In genomic region chr16:52042667-52043379, GRCm38 (mm10) we compare ENCODE assay signal across 12 mouse cellular contexts. TPM values are rescaled to one million over a fixed set of nuclear protein-coding genes. Genes with fewer than 3 reads are reported as not detected.
A peak's percentile ranks its signal among the peaks of the same experiment; 100 is the strongest.
DNase-seq lines count a peak whose midpoint lies in the region; ATAC-seq and TF ChIP-seq lines count a peak whose summit lies in the region.
"Had no signal": no experiment of that assay in that cellular context is flagged by ENCODE, and none has a peak within 500 bp of the region (broad histone marks: within the 10 kb centered on the region; RNA-seq: fewer than 3 reads in every experiment).

No protein-coding gene starts in this region.

- H3K27me3 ChIP-seq in neural tube, embryonic 11.5 days (ENCODE audit: control insufficient read depth, insufficient read depth, low read length), result no peaks in the 10 kb centered on the region
- H3K27me3 ChIP-seq in hindbrain, embryonic 10.5 days (ENCODE audit: insufficient read depth, poor library complexity, severe bottlenecking), result no peaks in the 10 kb centered on the region
- no peaks in the 10 kb centered on the region for H3K27me3 ChIP-seq in midbrain, embryonic 12.5 days
- H3K27me3 ChIP-seq in stomach, postnatal 0 days (ENCODE audit: control insufficient read depth, insufficient read depth, low read length), result no peaks in the 10 kb centered on the region
- H3K27me3 ChIP-seq: CH12.LX; embryonic facial prominence, embryonic 12.5 days; lung, embryonic 15.5 days had no signal

- no peak for TF ChIP-seq EP300 in stomach, postnatal 0 days (optimal IDR thresholded peaks at IDR 0.05)

- peak; percentile 26 for DNase-seq in neural tube, embryonic 11.5 days (ENCODE audit: low spot score)
- no peak for DNase-seq in neural tube, embryonic 10.5 days (ENCODE audit: extremely low spot score, low spot score)
- no peak for DNase-seq in hindbrain, embryonic 10.5 days (ENCODE audit: low spot score)
- no peak for DNase-seq in stomach, postnatal 0 days (ENCODE audit: low spot score)
- DNase-seq in urinary bladder, adult 2 months (ENCODE audit: low spot score), result no peak
- DNase-seq: cerebellum, postnatal 10 days; kidney, adult 11 months had no signal

- no peak for TF ChIP-seq CTCF in stomach, postnatal 0 days (IDR thresholded peaks at IDR 0.05; ENCODE audit: low read depth)

- no peak overlapping the region for H3K9ac ChIP-seq in neural tube, embryonic 11.5 days (ENCODE audit: low read length)
- no peak overlapping the region for H3K9ac ChIP-seq in midbrain, embryonic 12.5 days (replicated peaks)
- H3K9ac ChIP-seq in stomach, postnatal 0 days (ENCODE audit: low read length), result no peak overlapping the region
- H3K9ac ChIP-seq: embryonic facial prominence, embryonic 12.5 days; lung, embryonic 15.5 days had no signal

- no peak overlapping the region for H3K4me3 ChIP-seq in neural tube, embryonic 11.5 days (ENCODE audit: low read depth, low read length)
- H3K4me3 ChIP-seq in hindbrain, embryonic 10.5 days, result no peak overlapping the region
- H3K4me3 ChIP-seq in midbrain, embryonic 12.5 days, result no peak overlapping the region
- H3K4me3 ChIP-seq in stomach, postnatal 0 days (ENCODE audit: low read depth, low read length), result no peak overlapping the region
- H3K4me3 ChIP-seq: embryonic facial prominence, embryonic 12.5 days; lung, embryonic 15.5 days had no signal

- ATAC-seq in neural tube, embryonic 11.5 days (ENCODE audit: insufficient read depth, low FRiP score, low TSS enrichment), result peak; percentile 78
- ATAC-seq in midbrain, embryonic 12.5 days (ENCODE audit: low FRiP score, low read depth), result peak; percentile 63; the same call in 1 of the 2 replicates
- ATAC-seq in stomach, postnatal 0 days (ENCODE audit: low FRiP score, low TSS enrichment), result no peak
- no peak for ATAC-seq in inflammation-experienced regulatory T-cells, adult 6 months

- no peaks in the 10 kb centered on the region for H3K9me3 ChIP-seq in neural tube, embryonic 11.5 days (ENCODE audit: control insufficient read depth, low read length)
- no peaks in the 10 kb centered on the region for H3K9me3 ChIP-seq in hindbrain, embryonic 10.5 days
- no peaks in the 10 kb centered on the region for H3K9me3 ChIP-seq in midbrain, embryonic 12.5 days
- H3K9me3 ChIP-seq in stomach, postnatal 0 days (ENCODE audit: control insufficient read depth, low read length), result no peaks in the 10 kb centered on the region
- H3K9me3 ChIP-seq: embryonic facial prominence, embryonic 12.5 days; lung, embryonic 15.5 days had no signal

- no peak overlapping the region; the same call in 1 of the 2 replicates for H3K4me2 ChIP-seq in neural tube, embryonic 11.5 days (ENCODE audit: low read depth)
- peak overlapping the region; percentile 22 for H3K4me2 ChIP-seq in midbrain, embryonic 12.5 days (replicated peaks)
- H3K4me2 ChIP-seq in stomach, postnatal 0 days (replicated peaks; ENCODE audit: low read depth), result no peak overlapping the region
- H3K4me2 ChIP-seq: embryonic facial prominence, embryonic 12.5 days; lung, embryonic 15.5 days had no signal

- 55% methylated on average over 14 of the region's 14 CpGs for WGBS in neural tube, embryonic 11.5 days
- WGBS in hindbrain, embryonic 10.5 days, result 67% methylated on average over 14 of the region's 14 CpGs
- WGBS in midbrain, embryonic 12.5 days, result 43% methylated on average over 14 of the region's 14 CpGs
- 41% methylated on average over 14 of the region's 14 CpGs for WGBS in stomach, postnatal 0 days

- peaks cover 1% of the 10 kb centered on the region for H3K36me3 ChIP-seq in neural tube, embryonic 11.5 days (ENCODE audit: control insufficient read depth, insufficient read depth, low read length)
- H3K36me3 ChIP-seq in hindbrain, embryonic 10.5 days, result peaks cover 47% of the 10 kb centered on the region
- H3K36me3 ChIP-seq in midbrain, embryonic 12.5 days, result peaks cover 20% of the 10 kb centered on the region
- H3K36me3 ChIP-seq in stomach, postnatal 0 days (ENCODE audit: control insufficient read depth, insufficient read depth, low read length), result 0 out of 2 replicates have a peak, but pooled peaks cover 8% of the 10 kb centered on the region

- 0 out of 2 replicates have a peak, but pooled peaks cover 5% of the 10 kb centered on the region for H3K4me1 ChIP-seq in neural tube, embryonic 11.5 days (ENCODE audit: control insufficient read depth, insufficient read depth, low read length)
- peaks cover 15% of the 10 kb centered on the region for H3K4me1 ChIP-seq in hindbrain, embryonic 10.5 days (replicated peaks)
- H3K4me1 ChIP-seq in midbrain, embryonic 12.5 days, result peaks cover 14% of the 10 kb centered on the region
- 0 out of 2 replicates have a peak, but pooled peaks cover 2% of the 10 kb centered on the region for H3K4me1 ChIP-seq in stomach, postnatal 0 days (replicated peaks; ENCODE audit: control insufficient read depth, insufficient read depth)
- H3K4me1 ChIP-seq: embryonic facial prominence, embryonic 12.5 days; lung, embryonic 15.5 days had no signal

- peak overlapping the region; percentile 45; the same call in 1 of the 2 replicates for H3K27ac ChIP-seq in neural tube, embryonic 11.5 days (ENCODE audit: low read depth, low read length)
- peak overlapping the region; percentile 72 for H3K27ac ChIP-seq in hindbrain, embryonic 10.5 days
- peak overlapping the region; percentile 67 for H3K27ac ChIP-seq in midbrain, embryonic 12.5 days (replicated peaks)
- H3K27ac ChIP-seq in stomach, postnatal 0 days (replicated peaks), result 0 out of 2 replicates have a peak overlapping the region, but pooled peaks have one; percentile 24
- H3K27ac ChIP-seq: embryonic facial prominence, embryonic 12.5 days; lung, embryonic 15.5 days had no signal

RNA-seq across cellular contexts. Expression of gene Cblb, which starts 11.8 kb away (rescaled TPM):
- 41.7 and 43.2 TPM in 2 replicates for polyA plus RNA-seq in neural tube, embryonic 11.5 days (2014; fragmentation: Nextera tagmentation; extraction: Ambion mirVana)
- 34.8 and 42.6 TPM in 2 replicates for polyA plus RNA-seq in hindbrain, embryonic 10.5 days (2016; fragmentation: Nextera tagmentation; extraction: Ambion mirVana)
- 37.6 and 39.0 TPM in 2 replicates for polyA plus RNA-seq in midbrain, embryonic 12.5 days (2016; fragmentation: Nextera tagmentation; extraction: Ambion mirVana)
- 4.0 and 4.3 TPM in 2 replicates for polyA plus RNA-seq in stomach, postnatal 0 days (2015; fragmentation: Nextera tagmentation; extraction: Ambion mirVana)
- polyA plus RNA-seq in inflammation-experienced regulatory T-cells, adult 6 months (2017; shearing (Covaris generic)), result 10 to 100 TPM; 40.7 to 50.0 (median 46.0) TPM
- 9.6 and 10.8 TPM in 2 replicates for polyA plus RNA-seq in urinary bladder, adult 2 months (2012; rRNA removed)

Comparison
In these comparisons a context has a peak if more than half of its experiments do, and no peak if none do; other contexts are left out.
1. ATAC-seq: peak in neural tube, embryonic 11.5 days (single experiment) and midbrain, embryonic 12.5 days (single experiment); none in stomach, postnatal 0 days (single experiment) and inflammation-experienced regulatory T-cells, adult 6 months (single experiment).
2. Peak in every context shown above with its lines, with median percentiles within 50 percentile points of each other: H3K27ac ChIP-seq.